Mouse (Mus musculus): ENCODE measurements around the gene Xbp1. TPM values are rescaled to one million over a fixed set of nuclear protein-coding genes. Genes with fewer than 3 reads are reported as not detected.
"Not testable (repeated sequence)": the region's sequence is repeated elsewhere in the genome, so short reads cannot be mapped to it uniquely, and the experiment has no call there.

Gene Xbp1
- total RNA-seq, 2 experiments from 2014 or later, result 79.2 to 97.0 TPM

- no peak for DNase-seq (ENCODE audit: low spot score in 2 of 2)
- intact Hi-C loops (cut with DNase I), result no loop called here
Observed at GRCm38 (mm10) chr11:5499961-5500644, 20.4 kb upstream of the Xbp1 start.

GRCm38 (mm10) chr11:5500903-5501741, 19.3 kb upstream of the Xbp1 start:
- intact Hi-C loops (cut with DNase I), result no loop called here
- no peak for DNase-seq (ENCODE audit: low spot score in 2 of 2)

- intact Hi-C loops (cut with DNase I), result no loop called here
- no peak for DNase-seq (ENCODE audit: low spot score in 2 of 2)
Observed at GRCm38 (mm10) chr11:5502351-5503051, 18.0 kb upstream of the Xbp1 start.

- no peak for DNase-seq (ENCODE audit: low spot score in 2 of 2)
- intact Hi-C loops (cut with DNase I), result no loop called here
Observed at GRCm38 (mm10) chr11:5505856-5506575, 14.4 kb upstream of the Xbp1 start.

- DNase-seq (ENCODE audit: low spot score in 2 of 2), result no peak
- intact Hi-C loops (cut with DNase I), result no loop called here
Observed at GRCm38 (mm10) chr11:5509215-5510098, 11.0 kb upstream of the Xbp1 start.

- intact Hi-C loops (cut with DNase I), result no loop called here
- no peak for DNase-seq (ENCODE audit: low spot score in 2 of 2)
Observed at GRCm38 (mm10) chr11:5510099-5510391, 10.4 kb upstream of the Xbp1 start.

GRCm38 (mm10) chr11:5510686-5511085, 9.8 kb upstream of the Xbp1 start:
- DNase-seq (ENCODE audit: low spot score in 2 of 2); intact Hi-C loops (cut with DNase I): not testable (repeated sequence)

- intact Hi-C loops (cut with DNase I), result no loop called here
- no peak for DNase-seq (ENCODE audit: low spot score in 2 of 2)
Observed at GRCm38 (mm10) chr11:5512099-5512725, 8.2 kb upstream of the Xbp1 start.

- intact Hi-C loops (cut with DNase I), result no loop called here
- no peak for DNase-seq (ENCODE audit: low spot score in 2 of 2)
Observed at GRCm38 (mm10) chr11:5512961-5513360, 7.5 kb upstream of the Xbp1 start.

- intact Hi-C loops (cut with DNase I), result no loop called here
- DNase-seq (ENCODE audit: low spot score in 2 of 2), result no peak
Observed at GRCm38 (mm10) chr11:5514091-5514490, 6.4 kb upstream of the Xbp1 start.

- intact Hi-C loops (cut with DNase I), result no loop called here
- no peak for DNase-seq (ENCODE audit: low spot score in 2 of 2)
Observed at GRCm38 (mm10) chr11:5515196-5515595, 5.3 kb upstream of the Xbp1 start.

GRCm38 (mm10) chr11:5515655-5516054, 4.8 kb upstream of the Xbp1 start:
- intact Hi-C loops (cut with DNase I), result no loop called here
- no peak for DNase-seq (ENCODE audit: low spot score in 2 of 2)

GRCm38 (mm10) chr11:5516151-5516550, 4.3 kb upstream of the Xbp1 start:
- intact Hi-C loops (cut with DNase I), result no loop called here
- no peak for DNase-seq (ENCODE audit: low spot score in 2 of 2)

GRCm38 (mm10) chr11:5516617-5517016, 3.8 kb upstream of the Xbp1 start:
- intact Hi-C loops (cut with DNase I), result no loop called here
- DNase-seq (ENCODE audit: low spot score in 2 of 2), result no peak

GRCm38 (mm10) chr11:5517346-5517745, 3.1 kb upstream of the Xbp1 start:
- no peak for DNase-seq (ENCODE audit: low spot score in 2 of 2)
- intact Hi-C loops (cut with DNase I), result no loop called here

- DNase-seq (ENCODE audit: low spot score in 2 of 2), result no peak
- intact Hi-C loops (cut with DNase I), result loop anchor here (5.0 kb wide), 1 partner anchor 32 kb away; no protein-coding TSS in a partner anchor
Observed at GRCm38 (mm10) chr11:5519681-5520080, 778 bp upstream of the Xbp1 start.

- no peak for DNase-seq (ENCODE audit: low spot score in 2 of 2)
- intact Hi-C loops (cut with DNase I), result loop anchor here (5.0 kb wide), 1 partner anchor 34 kb away; no protein-coding TSS in a partner anchor
Observed at GRCm38 (mm10) chr11:5521266-5521515, 732 bp downstream of the Xbp1 start.

GRCm38 (mm10) chr11:5521516-5522291, 1.2 kb downstream of the Xbp1 start:
- intact Hi-C loops (cut with DNase I), result loop anchor here (5.0 kb wide), 1 partner anchor 34 kb away; no protein-coding TSS in a partner anchor

More at GRCm38 (mm10) chr11:5521516-5522291, 1.2 kb downstream of the Xbp1 start:
- DNase-seq (ENCODE audit: low spot score in 2 of 2), result peak; percentile 69 to 85

Measured in left cerebral cortex, postnatal 14 days (tissue).